Comparison of ENCODE assay signal across 22 mouse cellular contexts in genomic region chr16:63641603-63642002, GRCm38 (mm10).
DNase-seq lines count a peak whose midpoint lies in the region; ATAC-seq lines count a peak whose summit lies in the region.
"Had no signal": no experiment of that assay in that cellular context is flagged by ENCODE, and none has a peak within 500 bp of the region (broad histone marks: within the 10 kb centered on the region; RNA-seq: fewer than 3 reads in every experiment).

No protein-coding gene starts in this region.

- no peak for DNase-seq in forebrain, embryonic 10.5 days (ENCODE audit: extremely low spot score, low spot score)
- DNase-seq in forebrain, embryonic 14.5 days (ENCODE audit: low spot score): no peak
- DNase-seq in kidney, adult 9 months: peak; percentile 11
- no peak for DNase-seq in left cerebral cortex, adult 18-20 months (ENCODE audit: low spot score in 2 of 2)
- no peak for DNase-seq in liver, embryonic 11.5 days (ENCODE audit: low spot score)
- DNase-seq: adrenal gland, adult 8-10 months; B cell, adult 2 months; cerebellum, adult 11 months; cerebellum, adult 9-10 months; cerebellum, postnatal 25 days; gastrocnemius, adult 2 months; gastrocnemius, postnatal 25 days had no signal

- no peak overlapping the region for H3K9ac ChIP-seq in forebrain, embryonic 14.5 days (ENCODE audit: low read length)
- no peak overlapping the region for H3K9ac ChIP-seq in kidney, embryonic 15.5 days
- no peak overlapping the region for H3K9ac ChIP-seq in limb, embryonic 13.5 days
- H3K9ac ChIP-seq in liver, embryonic 11.5 days (ENCODE audit: low read depth, low read length): no peak overlapping the region
- H3K9ac ChIP-seq: embryonic facial prominence, embryonic 15.5 days; forebrain, embryonic 12.5 days; heart, embryonic 12.5 days; hindbrain, embryonic 14.5 days had no signal

- H3K4me1 ChIP-seq in forebrain, embryonic 10.5 days: peaks cover 16% of the 10 kb centered on the region
- peaks cover 6% of the 10 kb centered on the region; the same call in 1 of the 2 replicates for H3K4me1 ChIP-seq in forebrain, embryonic 14.5 days (ENCODE audit: control insufficient read depth, insufficient read depth, low read length)
- 0 out of 2 replicates have a peak, but pooled peaks cover 3% of the 10 kb centered on the region for H3K4me1 ChIP-seq in kidney, embryonic 15.5 days
- H3K4me1 ChIP-seq in limb, embryonic 13.5 days: peaks cover 5% of the 10 kb centered on the region; the same call in 1 of the 2 replicates
- H3K4me1 ChIP-seq in liver, embryonic 11.5 days (replicated peaks; ENCODE audit: control insufficient read depth, insufficient read depth, low read length): no peaks in the 10 kb centered on the region
- H3K4me1 ChIP-seq: embryonic facial prominence, embryonic 15.5 days; hindbrain, embryonic 10.5 days had no signal

- no peaks in the 10 kb centered on the region for H3K27me3 ChIP-seq in forebrain, embryonic 10.5 days (ENCODE audit: poor library complexity, severe bottlenecking)
- H3K27me3 ChIP-seq in forebrain, embryonic 14.5 days (replicated peaks; ENCODE audit: control insufficient read depth, insufficient read depth, low read length): no peaks in the 10 kb centered on the region
- no peaks in the 10 kb centered on the region for H3K27me3 ChIP-seq in kidney, embryonic 15.5 days
- no peaks in the 10 kb centered on the region for H3K27me3 ChIP-seq in limb, embryonic 13.5 days
- H3K27me3 ChIP-seq in liver, embryonic 11.5 days (replicated peaks; ENCODE audit: control insufficient read depth, insufficient read depth, low read length): no peaks in the 10 kb centered on the region
- H3K27me3 ChIP-seq: embryonic facial prominence, embryonic 15.5 days; forebrain, embryonic 12.5 days; heart, embryonic 12.5 days had no signal

- 57% methylated on average over 3 of the region's 3 CpGs for WGBS in forebrain, embryonic 10.5 days
- 60% methylated on average over 3 of the region's 3 CpGs for WGBS in forebrain, embryonic 14.5 days
- WGBS in kidney, embryonic 15.5 days: 54% methylated on average over 3 of the region's 3 CpGs
- WGBS in limb, embryonic 13.5 days: 25% methylated on average over 3 of the region's 3 CpGs
- 62% methylated on average over 3 of the region's 3 CpGs for WGBS in liver, embryonic 11.5 days

- no peaks in the 10 kb centered on the region for H3K9me3 ChIP-seq in forebrain, embryonic 10.5 days
- no peaks in the 10 kb centered on the region for H3K9me3 ChIP-seq in forebrain, embryonic 14.5 days (replicated peaks; ENCODE audit: control insufficient read depth, low read length)
- H3K9me3 ChIP-seq in kidney, embryonic 15.5 days (replicated peaks): no peaks in the 10 kb centered on the region
- H3K9me3 ChIP-seq in limb, embryonic 13.5 days: no peaks in the 10 kb centered on the region
- H3K9me3 ChIP-seq in liver, embryonic 11.5 days (ENCODE audit: control insufficient read depth, low read length): no peaks in the 10 kb centered on the region
- H3K9me3 ChIP-seq: embryonic facial prominence, embryonic 15.5 days; forebrain, embryonic 12.5 days; heart, embryonic 12.5 days; hindbrain, embryonic 10.5 days had no signal

- H3K4me3 ChIP-seq in forebrain, embryonic 10.5 days: no peak overlapping the region
- H3K4me3 ChIP-seq in forebrain, embryonic 14.5 days (ENCODE audit: low read depth, low read length): no peak overlapping the region
- H3K4me3 ChIP-seq in kidney, embryonic 15.5 days (replicated peaks): no peak overlapping the region
- no peak overlapping the region for H3K4me3 ChIP-seq in limb, embryonic 13.5 days
- no peak overlapping the region for H3K4me3 ChIP-seq in liver, embryonic 11.5 days (ENCODE audit: low read depth, low read length)
- H3K4me3 ChIP-seq: embryonic facial prominence, embryonic 15.5 days; erythroblast, embryonic 14.5 days; forebrain, embryonic 12.5 days; gastrocnemius, adult 2 months; heart, embryonic 12.5 days; hindbrain, embryonic 10.5 days had no signal

- ATAC-seq in forebrain, embryonic 14.5 days: no peak
- ATAC-seq in kidney, embryonic 15.5 days (replicated peaks; ENCODE audit: low FRiP score): no peak
- peak; percentile 54 for ATAC-seq in limb, embryonic 13.5 days (ENCODE audit: low FRiP score, low read depth)
- ATAC-seq in liver, embryonic 11.5 days (replicated peaks; ENCODE audit: low FRiP score): no peak
- ATAC-seq: CD4-positive, CD25-positive, alpha-beta regulatory T cell, adult 4 months had no signal

- peak overlapping the region; percentile 67 for H3K27ac ChIP-seq in forebrain, embryonic 10.5 days
- no peak overlapping the region for H3K27ac ChIP-seq in forebrain, embryonic 14.5 days (ENCODE audit: low read depth, low read length)
- H3K27ac ChIP-seq in kidney, embryonic 15.5 days: no peak overlapping the region
- no peak overlapping the region for H3K27ac ChIP-seq in limb, embryonic 13.5 days
- H3K27ac ChIP-seq in liver, embryonic 11.5 days (ENCODE audit: low read depth, low read length): no peak overlapping the region
- H3K27ac ChIP-seq: embryonic facial prominence, embryonic 15.5 days; forebrain, embryonic 12.5 days; gastrocnemius, adult 2 months; hindbrain, embryonic 10.5 days; hindbrain, embryonic 14.5 days had no signal

- no peak overlapping the region for H3K4me2 ChIP-seq in forebrain, embryonic 14.5 days (ENCODE audit: low read length)
- H3K4me2 ChIP-seq in kidney, embryonic 15.5 days: no peak overlapping the region
- H3K4me2 ChIP-seq in limb, embryonic 13.5 days (replicated peaks): no peak overlapping the region
- no peak overlapping the region for H3K4me2 ChIP-seq in liver, embryonic 11.5 days
- H3K4me2 ChIP-seq: embryonic facial prominence, embryonic 15.5 days; forebrain, embryonic 12.5 days; heart, embryonic 12.5 days; hindbrain, embryonic 14.5 days had no signal

- H3K36me3 ChIP-seq in forebrain, embryonic 10.5 days (replicated peaks): no peaks in the 10 kb centered on the region
- H3K36me3 ChIP-seq in forebrain, embryonic 14.5 days (ENCODE audit: control insufficient read depth, insufficient read depth, low read length): no peaks in the 10 kb centered on the region
- H3K36me3 ChIP-seq in kidney, embryonic 15.5 days: no peaks in the 10 kb centered on the region
- H3K36me3 ChIP-seq in limb, embryonic 13.5 days: no peaks in the 10 kb centered on the region
- H3K36me3 ChIP-seq in liver, embryonic 11.5 days (ENCODE audit: control insufficient read depth, insufficient read depth, low read length): no peaks in the 10 kb centered on the region
- H3K36me3 ChIP-seq: embryonic facial prominence, embryonic 15.5 days; forebrain, embryonic 12.5 days; G1E; heart, embryonic 12.5 days; hindbrain, embryonic 10.5 days had no signal
